Mouse (Mus musculus): Measurements from ENCODE around the gene Gss. TPM values are rescaled to one million over a fixed set of nuclear protein-coding genes. Genes with fewer than 3 reads are reported as not detected.

Gss gene
- 19.2 TPM for polyA plus RNA-seq (2014; fragmentation: Illumina TruSeq; extraction: RNeasy Lipid Tissue Mini Kit (QIAGEN cat#74804); ENCODE audit: low read depth, low replicate concordance)

DNA sequence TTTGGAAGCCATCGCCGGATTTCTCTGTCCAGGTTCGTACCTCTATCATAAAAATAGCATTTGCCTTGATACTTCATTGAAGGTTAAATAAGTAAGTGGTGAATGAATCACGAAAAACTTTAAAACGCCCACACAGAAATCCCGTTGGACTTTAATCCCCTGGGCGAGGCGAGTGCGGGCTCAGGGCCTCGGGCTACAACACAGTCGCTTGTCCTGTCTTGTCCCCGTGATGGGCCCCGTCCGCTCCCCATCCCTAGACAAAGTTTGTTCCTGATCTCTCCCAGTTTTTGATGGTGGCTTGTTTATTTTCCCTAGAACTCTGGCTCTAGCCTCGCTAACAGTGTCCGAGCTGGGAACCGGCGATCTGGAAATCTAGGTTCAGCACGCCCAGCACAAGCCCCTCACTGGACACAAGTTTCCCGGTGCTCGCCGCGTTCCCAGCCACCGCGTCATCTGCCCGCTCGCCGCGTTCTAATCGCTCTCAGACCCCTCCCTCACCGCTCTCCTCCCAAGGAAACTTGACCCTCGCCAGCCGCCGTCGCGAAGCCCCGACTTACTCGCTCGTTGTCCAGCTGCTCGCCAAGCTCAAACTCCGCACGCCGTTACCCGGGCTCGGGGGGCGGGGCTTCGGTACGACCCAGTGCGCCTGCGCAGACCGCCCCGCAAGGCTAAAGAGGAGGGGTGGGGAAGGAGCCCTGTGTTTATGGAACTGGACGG is at the start of gene Gss:
Gss (minus strand) TSS at position 674 of the 717 bp plus-strand sequence.

DNA sequence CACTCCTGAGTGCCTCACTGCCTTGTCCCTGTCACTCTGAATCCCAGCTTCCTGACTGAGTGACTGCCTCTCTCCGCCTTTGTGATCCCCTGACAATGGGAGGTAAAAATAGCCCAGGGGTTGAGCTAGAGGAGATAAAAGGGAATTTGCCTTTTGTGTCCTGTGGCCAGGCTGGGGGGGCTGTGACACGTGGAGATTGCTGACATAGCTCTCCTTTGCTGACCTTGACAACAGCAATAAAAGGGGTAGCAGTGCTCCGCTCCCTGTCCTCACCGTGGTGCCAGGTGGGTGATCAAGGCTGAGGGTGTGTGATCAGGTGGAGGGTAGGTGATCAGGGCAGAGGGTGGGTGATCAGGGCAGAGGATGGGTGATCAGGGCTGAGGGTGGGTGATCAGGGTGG is 18.4 kb upstream of the Gss start, which contains the start of gene Myh7b:
Myh7b (plus strand) TSS at position 235 of the 400 bp plus-strand sequence.

DNA sequence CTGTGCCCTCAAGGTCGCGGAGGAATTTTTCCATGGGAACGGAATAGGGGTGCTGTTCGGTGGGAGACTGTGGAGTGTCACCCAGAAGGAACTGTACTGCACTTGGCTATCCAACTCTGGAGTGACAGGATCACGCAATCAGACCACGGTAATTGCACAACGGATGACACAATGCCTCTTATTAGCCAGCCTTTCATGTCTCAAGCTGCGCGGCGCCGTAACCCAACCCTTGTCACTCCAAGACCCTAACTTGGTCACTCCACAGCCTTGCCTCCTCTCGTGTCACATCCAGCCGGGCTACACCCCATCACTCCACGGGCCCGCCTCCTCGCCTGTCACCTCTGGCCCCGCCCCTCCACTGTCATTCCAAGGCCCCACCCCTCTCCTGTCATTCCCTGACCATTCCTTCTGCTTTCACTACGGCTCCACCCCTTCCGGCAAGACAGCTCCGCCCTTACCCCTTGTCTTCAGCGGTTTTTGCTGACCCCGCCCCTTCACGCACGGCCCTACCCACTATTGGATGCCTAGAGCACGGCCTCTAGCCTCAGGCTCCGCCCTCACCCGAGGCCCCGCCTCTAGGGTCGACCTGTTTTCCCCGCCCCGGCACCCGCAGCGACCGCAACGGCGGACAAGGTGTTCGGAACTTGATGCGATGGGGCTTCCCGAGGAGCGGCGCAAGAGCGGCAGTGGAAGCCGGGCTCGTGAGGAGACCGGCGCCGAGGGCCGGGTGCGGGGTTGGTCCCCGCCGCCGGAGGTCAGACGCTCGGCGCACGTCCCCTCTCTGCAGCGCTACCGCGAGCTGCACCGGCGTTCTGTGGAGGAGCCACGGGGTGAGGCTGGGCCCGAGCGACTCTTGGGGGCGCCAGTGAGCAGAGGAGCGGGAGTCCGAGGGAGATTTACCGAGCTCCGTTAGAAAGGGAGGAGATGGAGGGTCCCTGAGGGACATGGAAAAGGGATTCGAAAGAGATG is 74.9 kb downstream of the Gss start, which contains the start of the genes Acss2 and Ggt7:
Acss2 (plus strand) TSS at position 494 of the 969 bp plus-strand sequence.
Ggt7 (minus strand) TSS at position 783 of the 969 bp plus-strand sequence.

Other genes with a start within 250 kb of the Gss start
- gene Pigu, start 235.4 kb downstream of the Gss start, polyA plus RNA-seq (2014; fragmentation: Illumina TruSeq; extraction: RNeasy Lipid Tissue Mini Kit (QIAGEN cat#74804); ENCODE audit: low read depth, low replicate concordance) = 35.5 TPM
- 167 TPM for gene Trp53inp2, start 211.8 kb downstream of the Gss start, polyA plus RNA-seq (2014; fragmentation: Illumina TruSeq; extraction: RNeasy Lipid Tissue Mini Kit (QIAGEN cat#74804); ENCODE audit: low read depth, low replicate concordance)
- gene Ncoa6, start 118.9 kb downstream of the Gss start, polyA plus RNA-seq (2014; fragmentation: Illumina TruSeq; extraction: RNeasy Lipid Tissue Mini Kit (QIAGEN cat#74804); ENCODE audit: low read depth, low replicate concordance) = 27.3 TPM
- 31.1 TPM for gene Acss2, start 74.9 kb downstream of the Gss start, polyA plus RNA-seq (2014; fragmentation: Illumina TruSeq; extraction: RNeasy Lipid Tissue Mini Kit (QIAGEN cat#74804); ENCODE audit: low read depth, low replicate concordance)
- gene Ggt7, start 74.6 kb downstream of the Gss start, polyA plus RNA-seq (2014; fragmentation: Illumina TruSeq; extraction: RNeasy Lipid Tissue Mini Kit (QIAGEN cat#74804); ENCODE audit: low read depth, low replicate concordance) = 34.8 TPM
- gene Myh7b, start 18.4 kb upstream of the Gss start, polyA plus RNA-seq (2014; fragmentation: Illumina TruSeq; extraction: RNeasy Lipid Tissue Mini Kit (QIAGEN cat#74804); ENCODE audit: low read depth, low replicate concordance) = 0.06 TPM
- 91.8 TPM for gene Trpc4ap, start 99.6 kb upstream of the Gss start, polyA plus RNA-seq (2014; fragmentation: Illumina TruSeq; extraction: RNeasy Lipid Tissue Mini Kit (QIAGEN cat#74804); ENCODE audit: low read depth, low replicate concordance)
- 51.9 TPM for gene Edem2, start 136.7 kb upstream of the Gss start, polyA plus RNA-seq (2014; fragmentation: Illumina TruSeq; extraction: RNeasy Lipid Tissue Mini Kit (QIAGEN cat#74804); ENCODE audit: low read depth, low replicate concordance)
- not detected for gene Gm17581, start 143.1 kb upstream of the Gss start, polyA plus RNA-seq (2014; fragmentation: Illumina TruSeq; extraction: RNeasy Lipid Tissue Mini Kit (QIAGEN cat#74804); ENCODE audit: low read depth, low replicate concordance)
- gene Procr, start 158.3 kb upstream of the Gss start, polyA plus RNA-seq (2014; fragmentation: Illumina TruSeq; extraction: RNeasy Lipid Tissue Mini Kit (QIAGEN cat#74804); ENCODE audit: low read depth, low replicate concordance) = 10.4 TPM
- 0.06 TPM for gene Mmp24, start 182.5 kb upstream of the Gss start, polyA plus RNA-seq (2014; fragmentation: Illumina TruSeq; extraction: RNeasy Lipid Tissue Mini Kit (QIAGEN cat#74804); ENCODE audit: low read depth, low replicate concordance)
- gene BC029722, start 226.6 kb upstream of the Gss start, polyA plus RNA-seq (2014; fragmentation: Illumina TruSeq; extraction: RNeasy Lipid Tissue Mini Kit (QIAGEN cat#74804); ENCODE audit: low read depth, low replicate concordance) = 52.0 TPM
- gene Eif6, start 234.1 kb upstream of the Gss start, polyA plus RNA-seq (2014; fragmentation: Illumina TruSeq; extraction: RNeasy Lipid Tissue Mini Kit (QIAGEN cat#74804); ENCODE audit: low read depth, low replicate concordance) = 57.7 TPM
- not detected for gene Fam83c, start 242.0 kb upstream of the Gss start, polyA plus RNA-seq (2014; fragmentation: Illumina TruSeq; extraction: RNeasy Lipid Tissue Mini Kit (QIAGEN cat#74804); ENCODE audit: low read depth, low replicate concordance)

All from adipose tissue, adult 10 weeks (tissue).